Mouse (Mus musculus): ENCODE results near the gene Dpy19l1. TPM values are rescaled to one million over a fixed set of nuclear protein-coding genes. Genes with fewer than 3 reads are reported as not detected.

The Dpy19l1 gene
- total RNA-seq, 2 experiments from 2014 or later = 42.6 to 54.6 TPM

GRCm38 (mm10) chr9:24379321-24379720, 123.6 kb downstream of the Dpy19l1 start:
- ATAC-seq (replicated peaks; ENCODE audit: poor library complexity, severe bottlenecking) = no peak

GRCm38 (mm10) chr9:24378848-24379247, 124.1 kb downstream of the Dpy19l1 start:
- ATAC-seq (replicated peaks; ENCODE audit: poor library complexity, severe bottlenecking) = no peak

Other genes with a start within 250 kb of the Dpy19l1 start
- not detected in 2 replicates for gene Cypt4, start 122.1 kb upstream of the Dpy19l1 start, total RNA-seq (2014; fragmentation: Nextera tagmentation)
- gene Cypt4, start 122.1 kb upstream of the Dpy19l1 start, total RNA-seq (2017) = not detected in 2 replicates
- gene Dpy19l2, start 193.2 kb upstream of the Dpy19l1 start, total RNA-seq (2014; fragmentation: Nextera tagmentation) = not detected in 2 replicates
- not detected in 2 replicates for gene Dpy19l2, start 193.2 kb upstream of the Dpy19l1 start, total RNA-seq (2017)